Mouse (Mus musculus): ENCODE data around the gene Gm42742.
A peak's percentile ranks its signal among the peaks of the same experiment; 100 is the strongest.

Gm42742 gene

GRCm38 (mm10) chr7:127020031-127020430 is 866 bp downstream of the Gm42742 start:
- no peak for DNase-seq (ENCODE audit: low spot score)

GRCm38 (mm10) chr7:127019306-127019960 is 1.5 kb downstream of the Gm42742 start:
- DNase-seq (ENCODE audit: low spot score), result no peak

GRCm38 (mm10) chr7:127018416-127019305 is 2.2 kb downstream of the Gm42742 start:
- no peak for DNase-seq (ENCODE audit: low spot score)

- DNase-seq (ENCODE audit: low spot score), result no peak
These were observed 2.9 kb downstream of the Gm42742 start for GRCm38 (mm10) chr7:127017950-127018345.

- DNase-seq (ENCODE audit: low spot score), result peak; percentile 95
These were observed 3.6 kb downstream of the Gm42742 start, which contains the start of gene Pagr1a for GRCm38 (mm10) chr7:127016971-127017949. Gene Pagr1a, minus strand, starts transcription at chr7:127017352.

GRCm38 (mm10) chr7:127016486-127016938 is 4.4 kb downstream of the Gm42742 start:
- no peak for DNase-seq (ENCODE audit: low spot score)

GRCm38 (mm10) chr7:127016481-127016485 is 4.6 kb downstream of the Gm42742 start, which contains the start of gene Pagr1b:
Gene Pagr1b, minus strand, starts transcription at chr7:127016484.
- no peak for DNase-seq (ENCODE audit: low spot score)

GRCm38 (mm10) chr7:127016081-127016480 is 4.8 kb downstream of the Gm42742 start:
- peak; percentile 30 for DNase-seq (ENCODE audit: low spot score)

GRCm38 (mm10) chr7:127014993-127015392 is 5.9 kb downstream of the Gm42742 start:
- DNase-seq (ENCODE audit: low spot score), result no peak

- DNase-seq (ENCODE audit: low spot score), result peak; percentile 62
These were observed 6.6 kb downstream of the Gm42742 start, which contains the start of gene Mvp for GRCm38 (mm10) chr7:127014320-127014719. Gene Mvp, minus strand, starts transcription at chr7:127014621.

GRCm38 (mm10) chr7:127013385-127013784 is 7.5 kb downstream of the Gm42742 start:
- DNase-seq (ENCODE audit: low spot score), result no peak

- no peak for DNase-seq (ENCODE audit: low spot score)
These were observed 8.1 kb downstream of the Gm42742 start for GRCm38 (mm10) chr7:127012845-127013244.

- no peak for DNase-seq (ENCODE audit: low spot score)
These were observed 8.5 kb downstream of the Gm42742 start for GRCm38 (mm10) chr7:127012374-127012773.

GRCm38 (mm10) chr7:127011717-127012116 is 9.2 kb downstream of the Gm42742 start:
- no peak for DNase-seq (ENCODE audit: low spot score)

- DNase-seq (ENCODE audit: low spot score), result no peak
These were observed 9.8 kb downstream of the Gm42742 start for GRCm38 (mm10) chr7:127011051-127011450.

GRCm38 (mm10) chr7:127009307-127010085 is 11.4 kb downstream of the Gm42742 start:
- no peak for DNase-seq (ENCODE audit: low spot score)

- no peak for DNase-seq (ENCODE audit: low spot score)
These were observed 12.5 kb downstream of the Gm42742 start for GRCm38 (mm10) chr7:127008239-127009019.

- DNase-seq (ENCODE audit: low spot score), result no peak
These were observed 13.4 kb downstream of the Gm42742 start for GRCm38 (mm10) chr7:127007313-127008024.

GRCm38 (mm10) chr7:127004122-127004875 is 16.6 kb downstream of the Gm42742 start:
- DNase-seq (ENCODE audit: low spot score), result no peak
